Mouse (Mus musculus) testis, adult 2 months (tissue): ENCODE results near the gene Ccdc92.

Experiments used
- CTCF ChIP-seq: fragments of 200-500 bp; IDR thresholded peaks from 2 replicates; pipeline ENCODE4 v1.5.1; 2012; ENCODE audit warnings: low read depth, mild to moderate bottlenecking, inconsistent platforms, low read length, moderate library complexity; ENCODE audit not compliant: control insufficient read depth, insufficient read depth, insufficient replicate concordance
- POLR2A ChIP-seq: fragments of 200-500 bp; IDR thresholded peaks from 2 replicates; pipeline ENCODE4 v1.6.1; 2012; ENCODE audit warnings: low read depth, mild to moderate bottlenecking, inconsistent platforms, low read length, moderate library complexity; ENCODE audit not compliant: control insufficient read depth

GRCm38 (mm10) chr5:124817050-124817449 lies 45.2 kb downstream of the Ccdc92 start:
- TF ChIP-seq CTCF (no peak), POLR2A (no peak)
